Mouse (Mus musculus) olfactory bulb, adult 2 months (tissue): Measurements from ENCODE around the gene Ryr2.

Experiments
- CTCF ChIP-seq: fragments of 200-500 bp; IDR thresholded peaks from 2 replicates; pipeline ENCODE4 v1.5.1; 2012; ENCODE audit warnings: low read depth, mild to moderate bottlenecking, low read length, moderate library complexity; ENCODE audit not compliant: insufficient read depth
- POLR2A ChIP-seq: fragments of 200-500 bp; IDR thresholded peaks from 2 replicates; pipeline ENCODE4 v1.6.1; 2012; ENCODE audit warnings: mild to moderate bottlenecking, low read depth, low read length, moderate library complexity; ENCODE audit not compliant: insufficient read depth

- TF ChIP-seq CTCF = no peak
- TF ChIP-seq POLR2A = no peak
Measured at GRCm38 (mm10) chr13:12115551-12115950, 8.8 kb upstream of the Ryr2 start.
